8 mouse cellular contexts compared by ENCODE assay signal in genomic region chrX:10484872-10485569, GRCm38 (mm10). TPM values are rescaled to one million over a fixed set of nuclear protein-coding genes. Genes with fewer than 3 reads are reported as not detected.
DNase-seq lines count a peak whose midpoint lies in the region; ATAC-seq lines count a peak whose summit lies in the region.

Gene Tspan7, plus strand, starts transcription at chrX:10485158.

- peak within 1 kb of the TSS; percentile 47 for H3K4me3 ChIP-seq in intestine, embryonic 15.5 days (replicated peaks)

- 0 out of 2 replicates have a peak within 1 kb of the TSS, but pooled peaks have one; percentile 13 for H3K27ac ChIP-seq in intestine, embryonic 15.5 days

- H3K36me3 ChIP-seq in intestine, embryonic 15.5 days, result no peaks in the 10 kb centered on the region

- H3K27me3 ChIP-seq in intestine, embryonic 15.5 days (replicated peaks), result no peaks in the 10 kb centered on the region

- peak; percentile 3 to 16 for DNase-seq in adrenal gland, postnatal 4 days (ENCODE audit: low spot score in 2 of 2)
- peak; percentile 72 for DNase-seq in embryo, embryonic 9.5 days (ENCODE audit: extremely low spot score)
- no peak for DNase-seq in gonadal fat pad, adult 2 months (ENCODE audit: low read depth)
- DNase-seq in left cerebral cortex, postnatal 36 days (ENCODE audit: low spot score in 2 of 2), result peak; percentile 41 to 67
- DNase-seq in right cerebral cortex, postnatal 25 days, result peak; percentile 57

- WGBS in intestine, embryonic 15.5 days, result 19% methylated on average over 23 of the region's 41 CpGs

- H3K9ac ChIP-seq in intestine, embryonic 15.5 days, result peak within 1 kb of the TSS; percentile 45

- peak within 1 kb of the TSS; percentile 66 for H3K4me2 ChIP-seq in intestine, embryonic 15.5 days (replicated peaks)

- intact Hi-C loops in left cerebral cortex, postnatal 36 days (cut with DNase I), result loop anchor here (5.0 kb wide), 1 partner anchor 248 kb away; no protein-coding TSS in a partner anchor

- ATAC-seq in intestine, embryonic 15.5 days, result peak; percentile 88
- 0 out of 2 replicates have a peak, but pooled peaks have one; percentile 37 for ATAC-seq in megakaryocyte-erythroid progenitor cell, adult 5-6 weeks (replicated peaks; ENCODE audit: low FRiP score, low TSS enrichment, poor library complexity, severe bottlenecking)
- no peak for ATAC-seq in monocyte, adult 5-6 weeks (replicated peaks; ENCODE audit: insufficient number of reproducible peaks, low FRiP score, low TSS enrichment, poor library complexity, severe bottlenecking)

- H3K9me3 ChIP-seq in intestine, embryonic 15.5 days, result no peaks in the 10 kb centered on the region

- no peaks in the 10 kb centered on the region; the same call in 1 of the 2 replicates for H3K4me1 ChIP-seq in intestine, embryonic 15.5 days (replicated peaks)

RNA-seq across cellular contexts. Expression of gene Tspan7, which starts in this region (rescaled TPM):
- 100 to 1,000 TPM in 1 of 2 experiments, 10 to 100 TPM in 1; 97.5 to 104 TPM for total RNA-seq in adrenal gland, postnatal 4 days (2021)
- polyA plus RNA-seq in gonadal fat pad, adult 2 months (2012; rRNA removed), result 62.1 and 80.5 TPM in 2 replicates
- polyA plus RNA-seq in intestine, embryonic 15.5 days (2015; fragmentation: Nextera tagmentation; extraction: Ambion mirVana), result 161 and 164 TPM in 2 replicates
- 1,000 to 10,000 TPM; 1,406 to 1,488 TPM for total RNA-seq in left cerebral cortex, postnatal 36 days (2021)
- total RNA-seq in megakaryocyte-erythroid progenitor cell, adult 5-6 weeks (2014; fragmentation: Nextera tagmentation), result not detected in 2 replicates
- total RNA-seq in megakaryocyte-erythroid progenitor cell, adult 5-6 weeks (2017), result not detected in 2 replicates
- 0.29 TPM in 1 of 3 replicates, not detected in the others for total RNA-seq in monocyte, adult 5-6 weeks (2017)

Comparison
In these comparisons a context has a peak if more than half of its experiments do, and no peak if none do; other contexts are left out.
1. RNA of gene Tspan7 (total RNA-seq): 1,406 to 1,488 TPM in left cerebral cortex, postnatal 36 days and 97.5 to 104 TPM in adrenal gland, postnatal 4 days; not detected in megakaryocyte-erythroid progenitor cell, adult 5-6 weeks and 0.29 TPM in monocyte, adult 5-6 weeks; every median in the first group is over 10 times any median in the second.
2. RNA of gene Tspan7 (total RNA-seq): 1,406 to 1,488 TPM in left cerebral cortex, postnatal 36 days; 97.5 to 104 TPM in adrenal gland, postnatal 4 days; every median in the first group is over 10 times any median in the second.
3. Peak in ATAC-seq in megakaryocyte-erythroid progenitor cell, adult 5-6 weeks; RNA of the gene not detected or under 1 TPM.